Mouse (Mus musculus) splenic B cell, adult 2 months (primary cell): ENCODE measurements around the gene Dcaf8.
A peak's percentile ranks its signal among the peaks of the same experiment; 100 is the strongest.

Experiments
- DNase-seq: peaks from one replicate; pipeline ENCODE4 v3.0.0-alpha.2; 2011; ENCODE audit warnings: low read depth, low spot score
- H3K27me3 ChIP-seq: 2 replicates; pipeline ENCODE4 v1.6.1; 2012; ENCODE audit warnings: mild to moderate bottlenecking, low read length, moderate library complexity, mixed read lengths; ENCODE audit not compliant: control insufficient read depth, poor library complexity, insufficient read depth, severe bottlenecking
- H3K36me3 ChIP-seq: 2 replicates; pipeline ENCODE4 v1.6.1; 2012; ENCODE audit warnings: mild to moderate bottlenecking, low read length, moderate library complexity, mixed read lengths; ENCODE audit not compliant: control insufficient read depth, poor library complexity, insufficient read depth, severe bottlenecking

Dcaf8 gene

DNA sequence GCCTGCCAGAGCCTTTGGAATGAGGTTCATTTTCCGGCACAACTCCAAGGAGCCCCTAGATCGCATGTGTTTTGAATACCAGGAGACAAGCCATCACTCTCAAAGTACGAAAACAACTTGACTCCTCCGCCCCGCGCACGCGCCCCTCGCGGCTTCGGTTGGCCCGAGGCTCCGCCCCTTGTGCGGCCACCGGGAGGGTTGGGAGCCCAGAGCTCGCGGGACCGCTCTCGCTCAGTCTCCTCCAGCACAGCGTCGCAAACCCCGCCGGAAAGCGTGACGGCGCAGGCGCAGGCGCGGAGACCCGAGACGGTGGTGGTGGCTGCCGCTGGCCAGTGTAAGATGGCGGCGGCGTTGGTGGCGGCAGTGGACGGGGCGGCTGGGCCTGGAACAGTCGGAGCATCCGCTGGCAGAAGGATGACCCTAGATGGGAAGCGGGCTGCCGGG, at the start of gene Dcaf8:
TSS of gene Dcaf8 (plus strand) at position 250 of the 444 bp plus-strand sequence.
- H3K36me3 ChIP-seq, result peaks cover 3% of the 10 kb centered on the region; the same call in 1 of the 2 replicates
- DNase-seq, result peak; percentile 98
- H3K27me3 ChIP-seq, result no peaks in the 10 kb centered on the region

DNA sequence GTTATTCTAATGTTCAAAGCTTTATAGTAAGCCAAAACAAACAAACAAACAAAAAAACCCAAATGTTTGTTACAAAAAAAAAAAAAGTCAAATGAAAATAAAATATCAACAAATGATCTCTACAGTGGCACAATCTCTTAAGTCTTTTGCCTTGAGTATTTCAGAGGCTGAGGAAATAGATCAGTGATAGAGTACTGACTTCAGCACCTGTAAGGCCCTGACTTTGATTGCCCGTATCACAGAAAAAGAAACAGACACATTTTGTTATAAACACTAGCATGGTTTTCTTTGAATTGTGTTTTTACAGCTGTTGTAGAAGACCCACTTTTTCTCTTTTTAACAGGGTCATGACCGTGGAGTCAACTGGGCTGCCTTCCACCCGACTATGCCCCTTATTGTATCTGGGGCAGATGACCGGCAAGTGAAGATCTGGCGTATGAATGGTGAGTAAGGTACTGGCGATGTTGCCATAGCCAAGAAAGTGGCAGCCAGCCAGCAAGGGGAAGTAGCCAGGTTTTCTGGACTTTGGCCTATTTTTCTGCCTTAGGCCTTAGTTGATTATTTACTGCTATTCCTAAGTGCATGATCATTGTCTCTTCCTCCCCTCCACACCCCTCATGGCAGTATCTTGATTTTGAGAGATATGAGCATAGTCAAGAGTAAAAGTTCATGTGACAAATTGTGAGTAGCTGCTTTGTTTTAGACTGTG, 48.4 kb upstream of the Dcaf8 start:
- no peak for DNase-seq
- H3K27me3 ChIP-seq, result no peaks in the 10 kb centered on the region
- H3K36me3 ChIP-seq, result peaks cover 21% of the 10 kb centered on the region

GRCm38 (mm10) chr1:172103619-172104018, 44.3 kb upstream of the Dcaf8 start:
- peaks cover 22% of the 10 kb centered on the region for H3K36me3 ChIP-seq
- no peak for DNase-seq
- H3K27me3 ChIP-seq, result no peaks in the 10 kb centered on the region

DNA sequence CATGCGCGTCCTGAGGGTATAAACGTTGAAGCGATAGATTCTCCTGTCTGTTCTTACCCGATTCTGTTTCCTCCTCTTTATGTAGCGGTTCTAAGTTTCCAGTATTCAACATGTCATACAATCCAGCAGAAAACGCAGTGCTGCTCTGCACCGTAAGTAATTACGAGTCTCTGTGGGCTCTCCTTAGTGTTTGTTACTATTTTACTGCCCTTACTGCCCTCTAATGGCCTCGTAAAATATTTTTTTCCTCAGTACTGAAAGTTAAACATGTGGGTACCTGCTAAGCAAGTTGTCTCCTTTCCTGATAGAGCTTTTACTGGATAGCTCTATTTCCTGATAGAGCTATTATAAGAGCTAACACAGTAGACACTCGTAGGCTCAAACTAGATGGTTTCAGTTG, 42.8 kb upstream of the Dcaf8 start:
- H3K27me3 ChIP-seq, result no peaks in the 10 kb centered on the region

DNA sequence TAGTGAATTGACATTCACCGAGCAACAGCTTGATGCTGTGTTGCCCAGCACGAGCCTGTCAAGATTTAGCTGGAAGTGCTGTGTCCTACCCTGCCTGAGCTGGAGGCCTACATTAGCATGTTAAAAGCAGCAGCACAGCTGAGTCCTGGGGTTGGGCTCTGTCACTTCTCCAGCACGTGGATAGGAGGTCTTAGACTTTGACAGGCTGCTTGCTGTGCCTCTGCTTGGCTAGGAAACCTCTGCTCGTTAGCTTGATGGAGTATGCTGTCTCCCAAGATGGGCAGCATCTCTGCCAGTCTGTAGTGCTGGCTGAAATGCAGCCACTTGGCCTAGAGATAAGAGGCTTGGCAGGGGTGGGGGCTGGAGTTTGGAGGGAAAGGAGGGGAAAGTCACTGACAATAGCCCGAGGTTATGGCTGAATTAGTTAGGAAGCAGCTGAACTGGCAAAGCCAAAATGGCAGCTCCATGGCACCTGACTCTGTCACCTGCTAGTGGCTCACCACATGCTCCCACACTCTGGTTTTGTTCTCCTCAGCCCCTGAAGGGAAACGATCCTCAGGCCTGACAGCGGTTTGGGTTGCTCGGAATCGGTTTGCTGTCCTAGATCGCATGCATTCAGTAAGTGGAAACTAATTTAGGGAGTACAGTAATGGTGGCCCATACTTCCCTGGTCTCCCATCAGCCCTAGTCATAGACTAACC, 40.0 kb upstream of the Dcaf8 start:
- DNase-seq, result no peak
- H3K27me3 ChIP-seq, result no peaks in the 10 kb centered on the region
- peaks cover 19% of the 10 kb centered on the region for H3K36me3 ChIP-seq

More for the DNA sequence above, 42.8 kb upstream of the Dcaf8 start:
- no peak for DNase-seq
- H3K36me3 ChIP-seq, result peaks cover 26% of the 10 kb centered on the region

DNA sequence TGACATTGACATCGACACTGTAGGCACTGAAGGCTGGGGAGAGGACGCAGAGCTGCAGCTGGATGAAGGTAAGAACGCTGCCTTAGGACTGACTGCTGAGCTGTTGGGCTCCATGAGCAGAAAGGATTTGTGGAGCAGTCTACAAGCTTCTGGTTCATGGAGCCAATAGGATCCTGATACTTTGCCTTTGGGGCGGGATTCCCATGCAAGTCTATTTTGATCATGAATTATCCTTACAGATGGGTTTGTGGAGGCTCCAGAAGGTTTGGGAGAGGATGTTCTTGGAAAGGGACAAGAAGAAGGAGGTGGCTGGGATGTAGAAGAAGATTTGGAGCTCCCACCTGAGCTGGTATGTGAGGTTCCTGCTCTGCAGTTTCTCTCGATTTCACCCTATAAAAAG, 30.9 kb upstream of the Dcaf8 start:
- H3K27me3 ChIP-seq, result no peaks in the 10 kb centered on the region

DNA sequence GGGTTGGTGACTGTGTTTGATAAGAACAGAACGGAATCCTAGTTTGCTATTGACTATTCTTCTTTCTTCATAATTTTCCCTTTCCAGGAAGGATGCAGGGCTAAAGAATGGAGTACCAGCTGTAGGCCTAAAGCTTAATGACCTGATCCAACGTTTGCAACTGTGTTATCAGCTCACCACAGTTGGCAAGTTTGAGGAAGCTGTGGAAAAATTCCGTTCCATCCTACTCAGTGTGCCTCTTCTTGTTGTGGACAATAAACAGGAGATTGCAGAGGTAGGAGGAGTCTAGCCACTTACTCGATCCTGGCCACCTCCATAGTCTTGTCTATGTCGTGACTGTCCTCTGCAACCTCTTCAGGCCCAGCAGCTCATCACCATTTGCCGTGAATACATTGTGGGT, 28.8 kb upstream of the Dcaf8 start:
- Histone ChIP-seq H3K36me3 (peaks cover 17% of the 10 kb centered on the region), H3K27me3 (no peaks in the 10 kb centered on the region)
- no peak for DNase-seq

More for the DNA sequence above, 30.9 kb upstream of the Dcaf8 start:
- DNase-seq, result no peak
- H3K36me3 ChIP-seq, result peaks cover 18% of the 10 kb centered on the region

DNA sequence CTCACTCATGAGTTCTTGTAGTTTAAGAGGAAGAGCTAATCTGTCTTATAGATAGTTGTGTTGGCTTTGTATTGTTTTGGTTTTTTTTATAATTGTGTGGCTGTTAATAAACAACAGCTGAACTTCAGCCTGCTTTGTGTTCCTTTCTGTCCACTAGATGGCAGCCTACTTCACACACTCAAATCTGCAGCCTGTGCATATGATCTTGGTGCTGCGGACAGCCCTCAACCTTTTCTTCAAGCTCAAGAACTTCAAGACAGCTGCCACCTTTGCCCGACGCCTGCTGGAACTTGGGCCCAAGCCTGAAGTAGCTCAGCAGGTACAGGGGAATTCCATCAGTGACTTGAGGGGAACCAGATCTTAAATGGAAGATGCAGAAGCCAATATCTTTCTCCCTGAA, 28.2 kb upstream of the Dcaf8 start:
- H3K36me3 ChIP-seq, result peaks cover 16% of the 10 kb centered on the region
- H3K27me3 ChIP-seq, result no peaks in the 10 kb centered on the region
- DNase-seq, result peak; percentile 78

GRCm38 (mm10) chr1:172122671-172123070, 25.2 kb upstream of the Dcaf8 start:
- no peak for DNase-seq
- Histone ChIP-seq H3K36me3 (peaks cover 6% of the 10 kb centered on the region), H3K27me3 (no peaks in the 10 kb centered on the region)

- no peak for DNase-seq
- Histone ChIP-seq H3K27me3 (no peaks in the 10 kb centered on the region), H3K36me3 (peaks cover 2% of the 10 kb centered on the region)
These were observed 23.3 kb upstream of the Dcaf8 start for GRCm38 (mm10) chr1:172124572-172124971.

GRCm38 (mm10) chr1:172126376-172127347, 21.2 kb upstream of the Dcaf8 start, which contains the start of gene Pex19:
TSS of gene Pex19 (plus strand) at chr1:172126755.
- H3K27me3 ChIP-seq, result no peaks in the 10 kb centered on the region
- DNase-seq, result peak; percentile 93
- no peaks in the 10 kb centered on the region for H3K36me3 ChIP-seq

GRCm38 (mm10) chr1:172127487-172127886, 20.4 kb upstream of the Dcaf8 start:
- Histone ChIP-seq H3K27me3 (no peaks in the 10 kb centered on the region), H3K36me3 (0 out of 2 replicates have a peak, but pooled peaks cover 2% of the 10 kb centered on the region)
- DNase-seq, result no peak

GRCm38 (mm10) chr1:172128563-172128962, 19.3 kb upstream of the Dcaf8 start:
- H3K36me3 ChIP-seq, result peaks cover 8% of the 10 kb centered on the region
- H3K27me3 ChIP-seq, result no peaks in the 10 kb centered on the region
- no peak for DNase-seq

GRCm38 (mm10) chr1:172129108-172129507, 18.8 kb upstream of the Dcaf8 start:
- Histone ChIP-seq H3K36me3 (peaks cover 8% of the 10 kb centered on the region), H3K27me3 (no peaks in the 10 kb centered on the region)
- no peak for DNase-seq
